Mouse (Mus musculus): ENCODE measurements around the gene Zfand3.
A peak's percentile ranks its signal among the peaks of the same experiment; 100 is the strongest.

Zfand3 gene

GRCm38 (mm10) chr17:30196401-30197279 lies 192.1 kb downstream of the Zfand3 start:
- DNase-seq, result no peak

- DNase-seq, result no peak
Measured at GRCm38 (mm10) chr17:30197280-30198030, 192.9 kb downstream of the Zfand3 start.

GRCm38 (mm10) chr17:30198422-30198821 lies 193.9 kb downstream of the Zfand3 start:
- DNase-seq, result peak; percentile 48

- DNase-seq, result no peak
Measured at GRCm38 (mm10) chr17:30199374-30200247, 195.1 kb downstream of the Zfand3 start.

- DNase-seq, result no peak
Measured at GRCm38 (mm10) chr17:30200283-30200682, 195.8 kb downstream of the Zfand3 start.

- no peak for DNase-seq
Measured at GRCm38 (mm10) chr17:30205062-30205825, 200.7 kb downstream of the Zfand3 start.

GRCm38 (mm10) chr17:30210262-30210661 lies 205.7 kb downstream of the Zfand3 start:
- no peak for DNase-seq

- DNase-seq, result no peak
Measured at GRCm38 (mm10) chr17:30210936-30211335, 206.4 kb downstream of the Zfand3 start.

GRCm38 (mm10) chr17:30212647-30213046 lies 208.1 kb downstream of the Zfand3 start:
- peak; percentile 48 for DNase-seq

GRCm38 (mm10) chr17:30213371-30213770 lies 208.8 kb downstream of the Zfand3 start:
- no peak for DNase-seq

GRCm38 (mm10) chr17:30214393-30214792 lies 209.9 kb downstream of the Zfand3 start:
- no peak for DNase-seq

GRCm38 (mm10) chr17:30215741-30216140 lies 211.2 kb downstream of the Zfand3 start:
- no peak for DNase-seq

- DNase-seq, result no peak
Measured at GRCm38 (mm10) chr17:30221677-30222076, 217.1 kb downstream of the Zfand3 start.

- DNase-seq, result no peak
Measured at GRCm38 (mm10) chr17:30222361-30222760, 217.8 kb downstream of the Zfand3 start.

- no peak for DNase-seq
Measured at GRCm38 (mm10) chr17:30222837-30223236, 218.3 kb downstream of the Zfand3 start.

- no peak for DNase-seq
Measured at GRCm38 (mm10) chr17:30225030-30225740, 220.7 kb downstream of the Zfand3 start.

- DNase-seq, result no peak
Measured at GRCm38 (mm10) chr17:30228439-30229215, 224.1 kb downstream of the Zfand3 start.

- DNase-seq, result peak; percentile 44
Measured at GRCm38 (mm10) chr17:30230428-30230827, 225.9 kb downstream of the Zfand3 start.

- no peak for DNase-seq
Measured at GRCm38 (mm10) chr17:30231483-30231882, 226.9 kb downstream of the Zfand3 start.

- DNase-seq, result no peak
Measured at GRCm38 (mm10) chr17:30232698-30233097, 228.2 kb downstream of the Zfand3 start.

GRCm38 (mm10) chr17:30235380-30235779 lies 230.8 kb downstream of the Zfand3 start:
- no peak for DNase-seq

Measured in kidney, postnatal 14 days (tissue).